Mouse (Mus musculus) G1E (cell line): ENCODE measurements at regions not wholly inside any gene's neighbourhood (a gene's known extent, or its start where the extent isn't known, plus 50 kb on each side); places are given as distances from the start of the nearest gene placed in this dataset.

Experiments
- ATAC-seq: 2 replicates; pipeline ENCODE4 v1.8.0; 2016; ENCODE audit warnings: mild to moderate bottlenecking; ENCODE audit not compliant: insufficient number of reproducible peaks, poor library complexity, low FRiP score, severe bottlenecking; ENCODE audit errors: extremely low read depth
- DNase-seq: peaks from one replicate; pipeline ENCODE4 v3.0.0; 2012; ENCODE audit warnings: low spot score
- H3K27me3 ChIP-seq: 2 replicates; pipeline ENCODE4 v1.6.1; 2012; ENCODE audit warnings: mild to moderate bottlenecking, low read length, inconsistent platforms; ENCODE audit not compliant: insufficient read depth
- H3K36me3 ChIP-seq: replicated peaks from 2 replicates; pipeline ENCODE3; 2012; ENCODE audit warnings: mild to moderate bottlenecking, inconsistent platforms
- H3K4me1 ChIP-seq: 2 replicates; pipeline ENCODE4 v1.6.1; 2012; ENCODE audit warnings: low read depth, low read length, inconsistent platforms, mixed read lengths; ENCODE audit not compliant: insufficient read depth
- H3K4me3 ChIP-seq: 2 replicates; pipeline ENCODE4 v1.5.1; 2012; ENCODE audit warnings: low read depth, mild to moderate bottlenecking, inconsistent platforms, low read length, moderate library complexity, mixed read lengths
- H3K9me3 ChIP-seq: replicated peaks from 2 replicates; pipeline ENCODE4 v1.6.1; 2012; ENCODE audit warnings: inconsistent platforms
- CTCF ChIP-seq: IDR thresholded peaks from 2 replicates; pipeline ENCODE4 v1.5.1; 2012; ENCODE audit warnings: low read depth, low read length, inconsistent platforms, mixed read lengths
- GATA1 ChIP-seq: IDR thresholded peaks from 2 replicates; pipeline ENCODE4 v1.6.1; 2012; ENCODE audit warnings: borderline replicate concordance, low read length, inconsistent platforms, mixed read lengths
- GATA2 ChIP-seq: IDR thresholded peaks from 2 replicates; pipeline ENCODE4 v1.6.1; 2012; ENCODE audit warnings: low read depth, low read length, inconsistent platforms, borderline replicate concordance
- POLR2AphosphoS5 ChIP-seq: IDR thresholded peaks from 2 replicates; pipeline ENCODE4 v1.6.1; 2012; ENCODE audit warnings: low read depth, low read length, inconsistent platforms; ENCODE audit not compliant: insufficient replicate concordance
- TAL1 ChIP-seq: conservative IDR thresholded peaks from 2 replicates; pipeline ENCODE4 v1.6.1; 2012; ENCODE audit warnings: low read depth, low read length, inconsistent platforms, mixed read lengths

- ATAC-seq (no peak), DNase-seq (no peak)
- H3K4me3 ChIP-seq = no peak overlapping the region
- TF ChIP-seq CTCF (no peak), POLR2AphosphoS5 (no peak), TAL1 (no peak), GATA2 (no peak), GATA1 (no peak)
- H3K9me3 ChIP-seq = no peaks in the 10 kb centered on the region
- no peaks in the 10 kb centered on the region for H3K27me3 ChIP-seq
- H3K36me3 ChIP-seq = no peaks in the 10 kb centered on the region
- H3K4me1 ChIP-seq = no peaks in the 10 kb centered on the region
These were observed 153.0 kb downstream of the Galc start for GRCm38 (mm10) chr12:98106151-98106788.

- DNase-seq (no peak), ATAC-seq (no peak)
- no peaks in the 10 kb centered on the region for H3K9me3 ChIP-seq
- no peak overlapping the region for H3K4me3 ChIP-seq
- no peak for TF ChIP-seq TAL1
- no peak for TF ChIP-seq CTCF
- no peak for TF ChIP-seq POLR2AphosphoS5
- TF ChIP-seq GATA1 = no peak
- no peak for TF ChIP-seq GATA2
- H3K27me3 ChIP-seq = no peaks in the 10 kb centered on the region
- H3K4me1 ChIP-seq = no peaks in the 10 kb centered on the region
- no peaks in the 10 kb centered on the region for H3K36me3 ChIP-seq
These were observed 153.5 kb downstream of the Galc start for GRCm38 (mm10) chr12:98105749-98106148.

- Histone ChIP-seq H3K4me3 (no peak overlapping the region), H3K9me3 (peaks cover 9% of the 10 kb centered on the region), H3K27me3 (no peaks in the 10 kb centered on the region), H3K4me1 (no peaks in the 10 kb centered on the region), H3K36me3 (no peaks in the 10 kb centered on the region)
- ATAC-seq (no peak), DNase-seq (no peak)
- TF ChIP-seq GATA2 = no peak
- TF ChIP-seq GATA1 = no peak
- TF ChIP-seq TAL1 = no peak
- TF ChIP-seq CTCF = no peak
- TF ChIP-seq POLR2AphosphoS5 = no peak
These were observed 169.1 kb downstream of the Galc start for GRCm38 (mm10) chr12:98090171-98090570.

- no peaks in the 10 kb centered on the region for H3K4me1 ChIP-seq
- ATAC-seq (no peak), DNase-seq (no peak)
- H3K27me3 ChIP-seq = no peaks in the 10 kb centered on the region
- no peak overlapping the region for H3K4me3 ChIP-seq
- H3K9me3 ChIP-seq = no peaks in the 10 kb centered on the region
- no peak for TF ChIP-seq CTCF
- TF ChIP-seq GATA1 = no peak
- no peak for TF ChIP-seq POLR2AphosphoS5
- no peaks in the 10 kb centered on the region for H3K36me3 ChIP-seq
These were observed 180.9 kb downstream of the Galc start for GRCm38 (mm10) chr12:98078351-98078750.

GRCm38 (mm10) chr12:98075580-98075979, 183.7 kb downstream of the Galc start:
- no peak for DNase-seq
- H3K9me3 ChIP-seq = no peaks in the 10 kb centered on the region
- TF ChIP-seq POLR2AphosphoS5 = no peak
- H3K27me3 ChIP-seq = no peaks in the 10 kb centered on the region
- no peaks in the 10 kb centered on the region for H3K36me3 ChIP-seq
- no peak for ATAC-seq
- H3K4me1 ChIP-seq = no peaks in the 10 kb centered on the region
- no peak overlapping the region for H3K4me3 ChIP-seq

GRCm38 (mm10) chr12:98069110-98069509, 190.1 kb downstream of the Galc start:
- DNase-seq = no peak
- TF ChIP-seq TAL1 = no peak
- no peak for TF ChIP-seq GATA2

GRCm38 (mm10) chr12:98059419-98060180, 199.7 kb downstream of the Galc start:
- Histone ChIP-seq H3K27me3 (no peaks in the 10 kb centered on the region), H3K4me1 (no peaks in the 10 kb centered on the region), H3K4me3 (no peak overlapping the region), H3K36me3 (no peaks in the 10 kb centered on the region), H3K9me3 (peaks cover 14% of the 10 kb centered on the region)
- ATAC-seq (no peak), DNase-seq (no peak)
- TF ChIP-seq GATA2 = no peak
- TF ChIP-seq TAL1 = no peak
- no peak for TF ChIP-seq CTCF

More at GRCm38 (mm10) chr12:98069110-98069509, 190.1 kb downstream of the Galc start:
- Histone ChIP-seq H3K9me3 (peaks cover 7% of the 10 kb centered on the region), H3K4me1 (no peaks in the 10 kb centered on the region), H3K27me3 (no peaks in the 10 kb centered on the region), H3K4me3 (no peak overlapping the region), H3K36me3 (no peaks in the 10 kb centered on the region)
- ATAC-seq = no peak
